Mouse (Mus musculus) B cell, adult 2 months (primary cell): ENCODE results near the gene Tssc4.

ENCODE experiments used
- DNase-seq, 2 experiments: peaks; one replicate each; pipeline ENCODE4 v3.0.0; 2022

Tssc4 gene

DNA sequence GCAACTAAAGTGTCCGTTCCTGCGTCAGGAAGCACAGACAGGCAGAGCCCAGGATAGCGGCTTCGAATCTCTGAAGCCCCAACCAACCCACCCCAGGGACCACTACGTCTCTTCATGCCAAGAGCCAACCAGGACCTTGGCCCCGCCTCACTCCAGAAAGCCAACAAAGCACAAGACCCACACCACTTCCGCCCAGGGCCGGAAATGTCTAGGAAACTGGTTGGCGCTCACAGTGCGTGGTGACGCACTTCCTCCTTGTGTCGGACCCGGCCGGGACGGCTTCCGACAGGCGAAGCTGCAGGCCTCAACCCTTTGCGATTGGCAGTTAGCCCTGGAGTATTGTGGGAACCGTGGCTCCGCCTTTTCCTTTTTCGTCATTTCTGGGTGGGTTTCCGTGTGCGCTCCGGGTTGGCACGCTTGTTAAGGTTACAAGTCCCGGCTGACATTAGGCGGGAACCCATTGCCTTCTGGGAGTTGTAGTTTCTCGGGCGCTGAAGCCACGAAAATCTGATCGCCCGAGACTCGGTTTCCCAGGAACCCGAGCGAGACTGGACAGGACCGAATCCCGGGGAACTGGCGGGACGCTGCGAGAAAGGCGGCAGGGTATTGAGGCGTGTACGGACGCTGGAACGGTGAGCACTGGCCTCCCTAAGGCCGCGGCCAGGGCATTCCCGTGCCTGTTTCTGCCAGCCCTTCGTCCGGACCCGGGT, at the start of gene Tssc4:
Gene Tssc4 (plus strand): TSS at position 368 of the 710 bp plus-strand sequence.
- peak; percentile 95 to 96 for DNase-seq

DNA sequence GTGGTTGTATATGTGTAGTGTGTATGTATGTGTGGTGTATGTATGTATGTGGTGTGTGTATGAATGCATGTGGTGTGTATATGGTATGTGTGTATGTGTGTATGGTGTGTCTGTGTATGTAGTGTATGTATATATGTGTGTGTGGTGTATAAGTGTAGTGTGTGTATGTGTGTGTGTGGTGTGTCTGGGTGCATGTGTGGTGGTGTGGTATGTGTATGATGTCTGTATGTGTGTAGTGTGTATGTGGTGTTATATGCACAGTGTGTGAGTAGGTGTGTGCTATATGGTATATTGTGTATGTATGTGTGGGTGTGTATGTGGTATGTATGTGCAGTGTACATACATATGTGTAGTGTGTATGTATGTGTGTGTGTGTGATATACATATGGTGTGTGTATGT, 49.0 kb upstream of the Tssc4 start:
- DNase-seq = no peak

DNA sequence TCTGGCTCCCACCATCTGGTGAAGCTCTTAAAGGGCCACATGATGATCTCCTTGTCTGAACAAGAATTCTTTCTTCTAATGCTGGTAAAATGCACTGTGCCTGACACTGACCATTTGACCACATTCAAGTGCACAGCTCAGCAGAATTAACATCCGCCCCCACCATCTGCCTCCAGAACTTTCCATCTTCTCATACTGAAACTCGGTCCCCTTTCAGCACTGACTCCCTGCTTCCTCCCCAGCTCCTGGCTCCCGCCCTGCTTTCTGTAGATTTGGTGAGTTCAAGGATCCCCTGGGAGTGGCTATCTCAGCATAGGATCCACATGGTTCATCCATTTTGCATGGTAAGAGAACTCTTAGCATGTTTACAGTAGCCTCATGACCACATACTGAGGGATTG, 48.3 kb upstream of the Tssc4 start:
- no peak for DNase-seq

DNA sequence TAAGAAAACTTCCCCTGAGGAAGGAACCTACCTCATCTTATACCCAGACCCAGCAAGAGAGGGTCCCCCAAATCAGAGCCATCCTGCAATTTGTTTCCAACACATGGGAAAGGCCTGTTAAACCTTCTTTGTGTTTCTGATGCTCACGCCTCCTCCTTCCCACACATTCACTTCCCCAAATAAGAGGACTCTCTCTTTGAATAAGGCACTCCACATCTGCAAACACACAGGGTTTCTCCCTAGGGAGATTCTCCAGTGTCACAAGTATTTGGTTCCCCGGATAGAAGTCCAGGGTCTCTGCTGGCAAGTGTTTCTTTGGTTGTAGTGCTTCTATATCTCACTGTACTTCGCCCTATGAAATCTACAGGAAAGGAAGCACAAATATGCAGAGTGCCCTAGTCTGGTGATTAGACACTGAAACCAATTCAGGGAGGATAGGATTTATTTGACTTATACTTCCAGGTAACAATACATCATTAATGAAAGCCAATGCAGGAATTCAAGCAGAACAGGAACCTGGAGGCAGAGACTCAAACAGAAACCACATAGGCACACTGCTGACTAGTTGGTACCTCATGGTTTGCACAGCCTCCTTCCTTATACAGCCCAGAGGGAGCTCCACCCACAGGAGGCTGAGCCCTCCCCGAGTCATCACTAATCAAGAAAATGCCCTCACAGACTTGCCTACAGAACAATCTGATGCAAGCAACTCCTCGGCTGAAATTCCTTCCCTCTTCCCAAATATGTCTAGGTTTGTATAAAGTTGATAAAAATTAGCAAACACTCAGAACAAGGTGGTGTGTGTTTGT, 47.5 kb upstream of the Tssc4 start:
- no peak for DNase-seq

DNA sequence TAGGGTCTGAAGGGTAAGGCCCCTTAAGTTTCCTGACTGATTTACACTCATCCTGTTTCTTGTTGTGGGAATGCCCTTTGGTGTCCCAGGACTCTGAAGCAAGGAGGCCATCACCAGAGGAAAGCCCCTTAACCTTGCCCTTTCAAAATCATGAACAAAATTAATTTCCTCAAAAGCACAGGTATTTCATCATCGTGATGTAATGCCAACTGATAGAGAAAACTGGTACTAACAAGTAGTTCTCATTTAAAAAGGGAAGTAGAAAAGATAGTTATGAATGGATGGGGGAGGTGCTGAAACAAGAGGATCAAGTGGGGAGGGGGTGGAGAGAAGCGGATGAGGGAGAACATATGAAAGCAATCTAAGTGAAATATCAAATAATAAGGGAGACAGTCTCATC, 45.5 kb upstream of the Tssc4 start:
- no peak for DNase-seq

DNA sequence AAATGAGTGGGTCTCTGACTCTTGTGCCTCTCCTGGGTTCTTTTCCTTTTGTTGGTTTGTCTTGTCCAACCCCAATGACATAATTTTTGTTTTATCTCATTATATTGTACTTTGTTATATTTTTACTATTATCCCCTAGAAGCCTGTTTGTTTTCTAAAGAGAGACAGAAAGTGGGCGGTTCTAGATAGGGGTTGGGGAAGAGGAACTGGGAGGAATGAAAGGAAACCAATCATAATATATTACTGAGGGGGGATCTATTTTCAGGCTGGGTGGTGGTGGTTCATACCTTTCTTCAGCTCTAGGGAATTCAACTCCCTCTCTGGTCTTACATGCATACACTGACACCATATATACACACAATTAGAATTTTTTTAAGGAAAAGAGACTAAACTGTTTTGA, 44.8 kb upstream of the Tssc4 start:
- DNase-seq = no peak

DNA sequence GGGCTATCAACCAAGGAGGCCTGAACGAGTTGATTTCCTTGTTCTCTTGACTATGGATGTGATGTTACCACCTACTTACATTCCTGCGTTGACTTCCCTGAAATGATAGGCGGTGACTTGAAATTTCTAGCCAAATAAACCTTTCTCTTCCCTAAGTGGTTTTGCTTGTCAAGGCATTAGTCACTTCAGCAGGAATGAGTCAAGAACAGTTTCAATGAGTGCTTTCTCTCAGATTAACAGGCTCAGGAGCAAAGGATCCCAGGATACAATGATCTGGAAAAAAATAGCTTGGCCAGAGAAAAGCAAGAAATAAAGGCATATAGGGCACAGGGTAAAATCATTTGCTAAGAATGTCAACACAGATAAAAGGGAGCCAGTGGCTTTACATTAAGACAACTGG, 43.6 kb upstream of the Tssc4 start:
- DNase-seq = no peak

DNA sequence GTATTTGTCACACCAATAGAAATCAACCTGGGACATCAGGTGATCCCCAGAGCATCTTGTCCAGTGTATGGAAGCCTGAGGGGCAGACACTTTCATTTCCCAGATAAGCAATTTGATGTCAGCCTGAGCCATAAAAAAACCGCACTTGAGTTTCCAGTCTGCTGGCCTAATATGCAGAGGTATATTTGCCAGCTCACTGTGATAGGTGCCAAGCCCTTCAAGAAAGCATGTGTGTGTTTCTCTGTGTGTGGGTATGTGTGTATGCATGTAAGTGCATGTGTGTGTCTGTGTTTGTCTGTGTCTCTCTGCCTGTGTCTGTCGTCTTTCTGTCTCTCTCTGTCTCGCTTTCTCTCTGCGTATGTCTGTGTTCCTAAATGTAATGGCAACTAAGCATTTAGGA, 41.9 kb upstream of the Tssc4 start:
- no peak for DNase-seq

DNA sequence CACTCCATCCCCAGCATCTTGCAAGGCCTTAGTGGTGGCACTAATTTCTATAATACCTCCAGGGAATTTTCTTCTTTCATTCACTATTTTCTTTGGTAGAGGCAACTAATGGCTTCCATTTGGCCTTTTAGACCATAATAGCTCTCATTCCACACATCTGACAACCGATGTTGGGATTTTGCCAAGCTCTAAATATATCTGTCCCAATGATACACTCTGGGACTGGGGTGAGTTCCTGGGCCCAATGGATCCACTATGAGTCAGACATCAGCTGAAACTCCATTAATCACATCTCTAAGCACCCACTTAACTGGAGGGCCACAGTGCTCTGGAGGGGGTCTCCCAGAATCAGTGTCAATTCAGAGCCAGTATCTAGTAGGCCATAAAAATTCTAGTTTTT, 37.2 kb upstream of the Tssc4 start:
- no peak for DNase-seq

DNA sequence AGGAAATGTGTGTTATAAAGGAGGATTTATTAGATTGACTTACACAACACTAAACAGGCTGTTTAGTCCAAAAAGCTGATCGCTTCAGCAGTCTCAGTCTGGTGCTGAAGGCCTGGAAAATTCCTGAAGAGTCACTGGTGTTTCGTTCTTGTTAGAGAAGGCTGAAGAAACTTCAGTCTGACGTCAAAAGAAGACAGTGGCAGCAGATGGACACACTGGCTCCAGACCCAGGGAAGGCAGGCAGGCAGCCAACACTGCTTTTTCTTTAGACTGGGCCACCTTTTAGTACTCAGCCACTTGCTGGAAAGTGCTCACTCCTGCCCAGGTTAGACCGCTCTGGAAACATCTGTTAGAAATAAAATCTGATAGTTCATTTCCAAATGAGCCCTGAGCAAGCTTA, 35.5 kb upstream of the Tssc4 start:
- DNase-seq = no peak

DNA sequence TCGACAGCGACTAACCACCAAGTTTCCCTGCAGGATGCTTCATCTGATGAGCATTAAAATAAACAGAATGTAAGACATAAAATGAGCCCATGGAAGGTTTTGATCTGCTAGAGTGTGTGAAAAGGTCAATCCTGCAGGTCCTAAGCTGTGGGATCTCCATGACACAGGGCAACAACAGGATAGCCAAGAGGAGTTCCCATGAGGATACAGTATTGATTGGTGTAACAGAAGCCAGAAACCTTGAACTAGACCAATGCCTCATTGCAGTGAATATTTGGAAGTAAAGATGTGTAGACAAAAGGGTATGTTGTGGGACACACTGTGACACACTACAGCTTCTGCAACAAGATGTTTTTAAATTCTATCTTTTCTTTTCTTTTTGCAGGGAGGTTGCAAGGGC, 34.9 kb upstream of the Tssc4 start:
- DNase-seq = no peak

DNA sequence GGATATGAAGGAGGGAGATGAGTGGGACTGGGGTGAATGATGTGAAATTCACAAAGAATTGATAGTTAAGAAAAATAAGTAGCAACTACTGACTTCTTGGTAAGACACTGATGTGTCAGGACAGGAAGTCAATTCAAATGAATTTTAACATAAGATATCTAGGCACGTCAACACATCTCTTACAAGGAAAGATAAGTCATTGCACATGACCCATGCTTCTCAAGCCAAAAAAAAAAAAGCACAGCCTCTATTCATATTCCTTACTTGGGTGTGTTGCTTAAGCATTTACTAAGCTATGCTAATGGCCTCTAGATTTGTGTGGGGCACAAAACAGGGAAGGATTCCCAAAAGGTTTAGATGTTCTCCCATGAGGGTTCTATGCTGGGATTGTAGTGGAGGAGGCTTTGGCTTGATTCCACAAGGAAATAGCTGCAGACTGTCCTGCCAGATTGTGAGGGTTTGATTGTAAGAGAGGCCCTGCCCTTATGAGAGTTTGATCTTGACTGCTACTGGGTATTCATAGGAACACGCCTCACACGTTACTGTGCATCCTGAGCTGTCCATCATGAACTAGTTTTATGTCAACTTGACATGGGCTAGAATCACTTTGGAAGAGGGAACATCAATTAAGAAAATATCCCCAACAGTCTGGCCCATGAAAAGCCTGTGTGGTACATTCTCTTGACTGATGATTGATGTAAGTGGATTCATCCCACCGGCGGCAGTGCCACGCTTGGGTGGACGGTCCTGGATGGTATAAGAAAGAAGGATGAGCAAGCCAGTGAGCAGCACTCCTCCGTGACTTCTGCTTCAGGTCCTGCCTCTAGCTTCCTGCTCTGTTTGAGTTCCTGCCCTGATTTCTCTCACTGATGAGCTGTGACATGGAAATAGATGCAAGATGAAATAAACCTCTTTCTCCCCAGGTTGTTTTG, 34.3 kb upstream of the Tssc4 start:
- DNase-seq = no peak

DNA sequence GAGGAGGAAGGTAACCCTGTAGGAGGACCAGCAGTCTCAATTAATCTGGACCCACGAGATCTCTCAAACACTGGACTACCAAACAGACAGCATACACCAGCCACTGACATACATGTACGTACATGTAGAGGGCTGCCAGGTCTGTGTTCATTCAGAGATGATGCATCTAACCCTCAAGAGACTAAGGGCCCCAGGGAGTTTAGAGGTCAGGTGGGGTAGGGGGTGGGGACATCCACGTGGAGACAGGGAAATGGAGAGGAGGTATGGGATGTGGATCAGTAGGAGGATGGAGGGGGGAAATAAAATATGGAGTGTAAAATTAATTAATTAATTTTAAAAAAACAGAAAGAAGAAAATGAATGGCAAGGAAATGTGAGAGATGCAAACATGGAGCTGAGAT, 32.3 kb upstream of the Tssc4 start:
- peak in 1 of 2 experiments; percentile 57 for DNase-seq

DNA sequence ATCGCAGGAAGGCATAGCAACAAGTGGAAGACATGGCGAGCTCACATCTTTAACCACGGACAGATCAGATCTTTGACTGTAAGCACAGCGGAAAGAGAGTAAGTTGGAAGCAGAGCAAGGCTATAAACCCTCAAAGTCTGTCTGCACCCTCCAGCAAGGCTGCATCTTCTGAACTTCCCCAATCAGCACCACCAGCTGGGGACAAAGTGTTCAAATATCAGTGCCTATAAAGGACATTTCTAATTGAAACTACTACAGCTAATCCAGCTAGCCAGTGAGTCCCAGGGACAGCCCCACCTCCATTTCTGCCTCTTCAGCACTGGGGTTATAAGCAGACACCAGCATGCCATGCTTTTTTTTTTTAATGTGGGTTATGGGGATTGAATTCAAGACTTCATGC, 31.7 kb upstream of the Tssc4 start:
- peak in 1 of 2 experiments; percentile 33 for DNase-seq

DNA sequence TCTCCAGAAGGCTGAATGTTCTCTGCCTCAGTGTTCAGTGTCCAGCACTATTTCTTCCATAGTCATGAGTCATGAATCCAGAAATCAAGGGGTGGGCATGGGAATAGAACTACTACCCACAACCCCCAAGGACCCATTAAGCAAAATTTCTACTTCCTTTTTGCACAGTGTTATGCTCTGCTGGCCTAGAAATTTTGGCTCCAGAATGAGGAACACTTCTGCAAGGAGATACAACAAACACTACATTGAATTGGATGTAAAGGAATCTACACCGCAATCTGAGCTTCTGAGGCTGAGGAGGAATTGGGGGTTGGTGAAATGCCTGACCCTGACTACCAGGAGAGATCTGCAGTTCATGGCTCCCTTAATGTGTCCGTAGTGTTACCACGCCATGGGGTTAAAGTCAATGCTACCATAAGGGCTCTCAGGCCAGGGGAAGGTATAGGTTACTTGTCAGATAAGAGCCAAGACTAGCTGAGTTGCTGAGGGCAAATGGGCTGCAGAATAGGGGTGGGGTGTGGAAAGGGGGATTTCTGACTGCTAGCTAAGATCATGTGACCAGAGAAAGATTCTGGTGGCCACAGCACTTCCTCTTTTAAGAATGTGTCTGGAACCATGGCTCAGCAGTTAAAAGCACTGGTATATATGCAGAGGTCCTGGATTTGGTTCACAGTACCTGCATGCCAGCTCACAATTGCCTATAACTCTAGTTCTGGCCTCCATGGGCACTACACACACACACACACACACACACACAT, 30.7 kb upstream of the Tssc4 start:
- peak; percentile 68 to 75 for DNase-seq

DNA sequence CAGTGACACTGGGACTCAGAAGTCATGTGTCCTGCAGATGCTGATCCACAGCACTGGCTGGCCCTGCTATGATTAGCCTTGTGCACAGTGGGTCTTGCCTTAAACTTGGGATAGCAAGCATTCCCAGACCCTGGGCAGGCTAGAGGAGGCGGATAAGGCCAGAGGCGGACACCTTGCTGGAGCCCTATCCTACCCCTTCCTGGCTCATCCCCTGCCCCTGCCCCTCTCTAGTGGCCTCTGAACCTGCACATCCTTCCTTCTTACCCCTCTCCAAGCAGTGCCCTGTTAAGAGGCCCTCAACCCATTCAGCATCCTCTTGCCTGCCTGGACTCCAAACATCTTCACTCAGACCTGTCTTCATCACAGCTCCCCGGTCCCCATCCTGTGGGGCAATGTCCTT, 28.5 kb upstream of the Tssc4 start:
- DNase-seq = no peak

DNA sequence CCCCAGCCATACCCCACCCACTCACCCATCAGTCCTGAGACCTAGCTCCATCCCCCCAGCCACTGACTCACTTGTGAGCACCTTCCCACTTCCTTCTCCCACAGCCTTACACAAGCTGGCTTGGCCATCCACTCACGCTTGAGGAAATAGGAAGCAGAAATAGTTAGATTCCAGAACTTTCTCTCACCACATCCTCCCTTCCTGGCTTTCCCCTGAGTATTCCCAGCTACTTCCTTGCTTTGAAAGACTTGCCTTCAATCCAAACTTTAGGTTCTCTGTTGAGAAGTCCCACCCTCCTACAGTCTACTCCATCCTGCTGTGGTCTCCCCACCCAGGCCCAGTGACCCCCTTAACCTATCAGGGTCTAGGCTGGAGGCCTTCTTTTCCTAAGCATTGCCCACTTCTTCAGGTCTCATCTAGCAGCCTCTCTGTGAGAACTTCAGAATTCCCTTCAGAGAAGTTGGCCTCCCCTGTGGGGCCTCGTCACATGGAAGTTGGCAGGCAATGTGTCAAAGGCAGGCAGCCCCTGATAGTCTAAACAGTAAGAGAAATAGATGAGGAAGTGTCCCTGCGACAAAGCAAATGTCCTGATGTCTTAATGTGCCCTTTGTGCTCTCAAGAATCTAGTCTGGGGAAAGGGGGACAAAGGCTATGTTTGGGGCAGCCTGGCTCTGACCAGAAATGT, 27.8 kb upstream of the Tssc4 start:
- DNase-seq = no peak

DNA sequence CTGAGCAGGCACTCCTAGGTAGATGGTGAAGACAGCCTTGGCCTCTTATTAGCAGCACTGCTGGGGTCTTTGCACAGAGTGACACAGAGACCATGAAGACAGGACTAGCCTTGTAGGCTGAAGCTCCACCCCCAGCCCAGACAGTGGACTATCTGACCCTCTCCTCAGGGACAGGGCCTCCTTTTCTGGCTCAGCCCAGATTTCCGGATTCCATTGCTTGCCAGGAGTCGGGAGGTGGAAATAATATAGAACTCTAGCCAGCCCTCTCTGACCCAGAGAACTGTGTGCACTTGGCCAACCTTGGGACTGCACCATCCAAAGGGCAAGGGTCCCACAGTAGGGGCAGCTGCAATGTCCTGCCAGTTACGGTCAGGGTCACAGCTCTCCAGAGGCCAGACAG, 27.0 kb upstream of the Tssc4 start:
- DNase-seq = no peak

DNA sequence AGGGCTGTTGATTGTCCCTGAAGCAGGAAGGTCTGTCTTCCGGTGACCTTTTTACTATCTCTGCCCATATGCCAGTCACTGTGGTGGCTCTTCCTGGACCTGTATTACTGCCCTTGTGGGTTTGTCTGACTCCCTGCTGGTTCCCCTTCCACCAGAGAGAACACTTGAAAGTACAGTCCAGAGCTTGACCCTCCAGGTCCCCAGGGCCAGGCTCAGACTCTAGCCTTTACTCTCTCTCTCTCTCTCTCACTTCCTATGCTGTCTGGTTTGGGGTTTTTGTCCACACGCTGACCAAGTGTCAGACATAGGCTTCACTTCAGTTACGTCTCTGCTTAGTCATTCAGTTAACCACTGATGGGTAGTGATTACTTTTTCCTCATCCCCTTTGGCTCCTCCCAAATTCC, 26.1 kb upstream of the Tssc4 start:
- DNase-seq = no peak

DNA sequence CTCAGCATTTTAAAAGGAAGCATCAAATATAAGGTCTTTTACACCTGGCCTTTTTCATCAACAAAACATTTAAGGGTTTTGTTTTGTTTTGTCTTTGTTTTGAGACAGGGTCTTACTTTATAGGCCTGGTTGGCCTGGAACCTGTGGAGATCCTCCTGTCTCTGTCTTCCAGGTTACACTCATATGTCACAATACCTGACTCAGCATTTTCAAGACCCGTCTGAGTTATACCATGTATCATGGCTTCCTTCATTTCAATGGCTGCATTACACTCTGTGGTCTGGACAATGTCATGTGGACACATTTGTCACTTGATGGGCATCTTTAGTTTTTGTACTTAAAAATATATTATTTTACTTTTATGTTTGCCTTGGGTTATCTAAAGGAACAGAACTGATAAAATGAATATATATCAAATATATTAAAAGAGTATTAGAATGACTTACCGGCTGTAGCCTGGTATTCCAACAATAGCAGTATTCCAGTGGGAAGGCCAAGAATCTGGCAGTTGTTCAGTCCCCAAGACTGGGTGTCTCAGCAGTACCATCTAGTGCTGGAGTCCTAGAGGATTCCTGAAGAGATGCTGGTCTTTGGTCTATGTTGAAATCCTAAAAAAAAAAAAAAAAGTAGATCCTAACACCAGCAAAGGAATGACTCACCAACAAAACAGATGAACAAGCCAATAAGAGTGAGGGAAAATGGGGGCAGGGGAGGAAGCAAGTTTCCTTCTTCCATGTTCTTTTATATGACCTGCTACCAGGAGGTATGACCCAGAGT, 24.8 kb upstream of the Tssc4 start:
- no peak for DNase-seq

DNA sequence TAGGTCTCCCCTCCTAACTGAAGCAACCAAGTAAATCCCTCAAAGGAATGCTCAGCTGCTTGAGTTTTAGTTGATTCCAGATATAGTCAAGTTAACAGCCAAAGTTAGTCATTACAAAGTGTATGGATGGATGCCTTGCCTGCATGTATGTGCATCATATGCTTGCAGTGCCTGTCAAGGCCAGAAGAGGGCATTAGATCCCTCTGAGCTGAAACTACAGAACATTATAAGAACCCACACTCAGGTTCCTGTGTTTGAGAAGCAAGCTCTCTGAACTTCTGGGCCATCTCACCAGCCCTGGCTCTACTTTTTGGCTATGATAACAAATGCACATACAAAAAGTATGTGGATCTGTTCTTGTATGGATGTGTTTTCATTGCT, 24.2 kb upstream of the Tssc4 start:
- peak; percentile 48 to 49 for DNase-seq
